Mouse (Mus musculus) thymus, postnatal 25 days (tissue): ENCODE results near the gene Gmds.

Experiments
- DNase-seq: peaks from one replicate; pipeline ENCODE4 v3.0.0; 2022

The Gmds gene

DNA sequence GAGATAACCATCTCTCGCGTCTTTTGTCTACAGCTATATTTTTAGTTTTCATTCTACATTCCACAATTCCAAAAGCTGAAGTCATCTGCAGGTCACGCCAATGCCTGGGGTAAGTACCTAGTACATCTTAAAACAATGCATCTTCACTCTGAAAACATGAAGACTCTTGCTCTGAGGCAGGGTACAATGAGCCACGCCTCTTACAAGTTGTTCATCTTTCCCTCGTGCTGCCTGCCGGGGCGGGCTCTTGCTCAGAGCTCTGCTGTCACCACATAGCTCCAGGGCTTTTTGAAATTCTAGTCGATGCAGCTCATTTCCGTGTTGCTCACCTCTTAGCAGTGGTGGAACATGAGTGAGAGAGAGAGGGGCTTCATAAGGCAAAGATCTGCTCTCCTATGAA lies 475.1 kb downstream of the Gmds start:
- DNase-seq: no peak

GRCm38 (mm10) chr13:31860200-31860599 lies 478.3 kb downstream of the Gmds start:
- no peak for DNase-seq

DNA sequence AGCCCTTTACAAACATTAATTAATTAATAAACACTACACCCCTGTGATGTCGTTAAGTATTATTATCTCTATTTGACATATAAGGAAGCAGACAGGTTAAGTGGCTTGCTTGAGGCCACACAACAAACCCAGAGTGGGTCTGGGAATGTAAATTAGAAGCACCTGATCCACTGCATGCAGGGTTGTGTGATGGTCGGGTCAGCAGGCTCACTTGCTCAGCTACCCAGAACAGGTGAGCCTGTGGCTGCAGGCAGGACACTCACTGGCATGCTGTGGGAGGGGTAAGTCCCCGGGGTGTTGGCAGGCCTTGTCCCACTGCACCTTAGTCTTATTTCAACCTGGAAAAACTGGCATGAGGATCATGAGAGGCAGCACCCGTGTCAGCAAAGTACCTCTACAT lies 484.5 kb downstream of the Gmds start:
- no peak for DNase-seq

- DNase-seq: no peak
Observed at GRCm38 (mm10) chr13:31853564-31853963, 485.0 kb downstream of the Gmds start.

GRCm38 (mm10) chr13:31849258-31849971 lies 489.1 kb downstream of the Gmds start:
- DNase-seq: no peak

DNA sequence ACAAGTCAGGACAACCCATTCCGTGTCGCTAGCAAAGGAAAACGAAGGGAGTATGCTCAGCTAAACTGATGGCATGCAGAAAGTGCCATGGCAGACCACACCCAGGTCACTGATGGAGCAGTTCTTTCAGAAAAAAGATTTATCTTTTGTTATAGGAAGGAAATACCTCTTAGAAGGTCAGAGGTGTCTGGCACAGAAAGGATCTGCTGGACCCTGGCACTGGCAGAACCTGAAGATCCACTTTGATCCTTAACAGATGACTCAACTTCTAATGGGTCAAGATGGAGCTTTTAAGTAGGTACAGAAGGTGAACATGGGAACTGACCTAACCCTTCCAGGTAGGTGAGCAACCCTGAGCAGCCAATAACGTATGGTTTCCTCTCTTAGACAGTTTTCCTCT lies 502.7 kb downstream of the Gmds start:
- no peak for DNase-seq

- no peak for DNase-seq
Observed at GRCm38 (mm10) chr13:31830332-31830731, 508.2 kb downstream of the Gmds start.

GRCm38 (mm10) chr13:31828446-31828845 lies 510.1 kb downstream of the Gmds start:
- no peak for DNase-seq

- no peak for DNase-seq
Observed at GRCm38 (mm10) chr13:31827820-31828332, 510.7 kb downstream of the Gmds start.

GRCm38 (mm10) chr13:31827160-31827559 lies 511.4 kb downstream of the Gmds start:
- DNase-seq: no peak

DNA sequence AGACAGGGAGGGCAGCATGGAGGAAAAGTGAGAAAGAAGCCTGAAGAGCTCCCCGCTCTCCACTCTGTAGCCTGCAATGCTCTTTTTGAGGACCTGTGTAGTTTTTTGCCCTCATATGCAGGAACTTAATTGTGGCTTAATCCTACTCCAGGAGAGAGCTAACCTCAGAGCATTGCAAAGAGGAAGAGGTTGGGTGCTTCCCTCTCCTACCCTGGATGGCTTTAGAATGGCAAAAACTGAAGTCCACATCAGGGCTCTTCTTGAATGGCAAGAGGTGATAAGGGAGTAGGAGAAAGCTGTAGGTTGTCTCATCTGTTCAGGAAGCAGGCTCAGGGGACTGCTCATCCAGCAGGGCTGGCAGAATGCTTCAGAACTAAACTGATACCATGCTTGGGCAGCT lies 513.4 kb downstream of the Gmds start:
- no peak for DNase-seq

DNA sequence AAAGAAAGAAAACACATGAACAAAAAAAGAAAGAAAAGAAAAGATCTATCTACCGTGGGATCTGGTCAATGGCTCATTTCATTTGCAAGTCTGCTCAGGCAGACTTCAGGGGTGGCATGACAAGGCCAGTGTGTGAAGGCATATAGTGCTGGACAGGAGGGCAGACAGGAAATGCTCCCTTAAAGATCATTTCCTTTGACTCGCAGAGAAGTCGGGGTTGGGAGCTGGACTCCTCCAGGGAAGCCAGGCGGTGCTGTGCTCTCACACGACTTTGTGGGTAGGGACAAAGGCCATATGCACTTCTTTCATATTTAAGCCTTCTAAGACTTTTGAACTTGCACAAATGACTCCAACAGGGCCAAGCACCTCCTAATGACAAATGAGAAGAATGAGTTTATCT lies 515.2 kb downstream of the Gmds start:
- no peak for DNase-seq

- no peak for DNase-seq
Observed at GRCm38 (mm10) chr13:31821050-31821449, 517.5 kb downstream of the Gmds start.

- no peak for DNase-seq
Observed at GRCm38 (mm10) chr13:31820587-31821017, 517.9 kb downstream of the Gmds start.

GRCm38 (mm10) chr13:31819664-31820405 lies 518.7 kb downstream of the Gmds start:
- no peak for DNase-seq

GRCm38 (mm10) chr13:31818337-31818736 lies 520.2 kb downstream of the Gmds start:
- no peak for DNase-seq

GRCm38 (mm10) chr13:31815383-31816003 lies 523.0 kb downstream of the Gmds start:
- DNase-seq: no peak

DNA sequence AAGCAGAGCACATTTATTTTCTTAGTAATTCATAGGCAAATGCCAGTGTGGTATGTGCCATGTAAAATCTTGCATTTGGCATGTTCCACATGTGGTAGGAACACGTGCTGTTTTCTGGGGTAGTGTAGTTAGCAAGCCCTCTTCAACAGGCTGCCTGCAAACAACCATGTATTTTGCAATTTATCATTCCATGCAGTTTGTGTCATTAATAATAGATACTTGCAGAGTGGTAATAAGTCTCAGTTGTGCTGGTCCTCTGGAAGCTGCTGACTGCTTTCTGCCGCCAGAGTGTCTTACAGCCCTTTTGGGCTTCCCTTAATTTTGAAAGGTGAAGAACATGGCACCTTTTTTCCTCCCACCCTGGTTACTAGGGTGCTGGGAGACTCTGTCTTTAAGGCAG lies 525.8 kb downstream of the Gmds start:
- no peak for DNase-seq

DNA sequence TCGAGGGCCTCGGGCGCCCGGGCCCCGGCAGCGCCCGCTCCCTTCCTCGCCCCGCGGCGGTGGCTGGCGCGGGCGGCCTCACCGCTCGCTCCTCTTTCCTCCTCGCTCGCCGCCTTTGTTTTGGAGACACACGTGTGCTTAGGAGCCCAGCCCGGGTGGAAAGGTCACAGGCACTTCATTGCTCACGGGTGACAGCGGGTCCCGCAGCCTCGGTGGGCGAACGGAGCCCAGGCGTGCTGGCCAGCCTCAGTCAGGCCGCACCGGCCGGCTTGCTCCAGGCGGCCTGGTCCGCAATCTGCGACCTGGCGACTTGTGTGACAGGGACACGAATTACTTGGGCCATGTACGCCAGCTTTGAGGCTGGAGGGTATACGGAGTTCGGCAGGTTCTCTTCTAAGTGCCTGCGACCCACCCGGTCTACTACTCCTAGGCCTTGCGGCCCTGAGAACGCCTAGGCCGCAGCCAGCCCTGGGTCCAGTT lies 527.0 kb downstream of the Gmds start:
- DNase-seq: no peak

GRCm38 (mm10) chr13:31810693-31811541 lies 527.6 kb downstream of the Gmds start:
- no peak for DNase-seq

- DNase-seq: no peak
Observed at GRCm38 (mm10) chr13:31810375-31810692, 528.2 kb downstream of the Gmds start.

- no peak for DNase-seq
Observed at GRCm38 (mm10) chr13:31809701-31810100, 528.8 kb downstream of the Gmds start.
